Mouse (Mus musculus) liver, embryonic 14.5 days (tissue): Measurements from ENCODE around the gene Crhr2.

Source experiments
- CTCF ChIP-seq: IDR thresholded peaks from 2 replicates; pipeline ENCODE4 v1.5.1; 2016; ENCODE audit warnings: antibody characterized with exemption, low read depth, control low read depth
- EP300 ChIP-seq: IDR thresholded peaks from 2 replicates; pipeline ENCODE4 v1.6.1; 2016; ENCODE audit warnings: antibody characterized with exemption, low read depth

GRCm38 (mm10) chr6:55179560-55179959 lies 46.7 kb upstream of the Crhr2 start:
- no peak for TF ChIP-seq CTCF
- no peak for TF ChIP-seq EP300
